Mouse (Mus musculus) layer of hippocampus, adult 2 months (tissue): Measurements from ENCODE around the gene Casz1. TPM values are rescaled to one million over a fixed set of nuclear protein-coding genes. Genes with fewer than 3 reads are reported as not detected.

Experiments
- DNase-seq, 2 experiments: peaks; one replicate each; pipeline ENCODE4 v3.0.0; 2022; ENCODE audit warnings: low spot score in 2 of 2
- H3K27ac ChIP-seq: fragments of 200-600 bp; 2 replicates; pipeline ENCODE4 v1.8.1; 2022
- H3K4me3 ChIP-seq: fragments of 200-600 bp; 2 replicates; pipeline ENCODE4 v1.8.1; 2022; ENCODE audit warnings: mild to moderate bottlenecking
- CTCF ChIP-seq: fragments of 200-600 bp; conservative IDR thresholded peaks from 2 replicates; pipeline ENCODE4 v1.8.1; 2022; ENCODE audit warnings: antibody characterized with exemption, mild to moderate bottlenecking, moderate library complexity
- total RNA-seq, 2 experiments: library from RNA; stranded (reverse); gene quantifications; 2 replicates each; pipeline ENCODE4 v1.2.3; 2021

Gene Casz1
- total RNA-seq, 2 experiments from 2014 or later = 0.34 to 0.56 TPM

GRCm38 (mm10) chr4:148912134-148912533, 107.9 kb downstream of the Casz1 start:
- no peak for TF ChIP-seq CTCF

DNA sequence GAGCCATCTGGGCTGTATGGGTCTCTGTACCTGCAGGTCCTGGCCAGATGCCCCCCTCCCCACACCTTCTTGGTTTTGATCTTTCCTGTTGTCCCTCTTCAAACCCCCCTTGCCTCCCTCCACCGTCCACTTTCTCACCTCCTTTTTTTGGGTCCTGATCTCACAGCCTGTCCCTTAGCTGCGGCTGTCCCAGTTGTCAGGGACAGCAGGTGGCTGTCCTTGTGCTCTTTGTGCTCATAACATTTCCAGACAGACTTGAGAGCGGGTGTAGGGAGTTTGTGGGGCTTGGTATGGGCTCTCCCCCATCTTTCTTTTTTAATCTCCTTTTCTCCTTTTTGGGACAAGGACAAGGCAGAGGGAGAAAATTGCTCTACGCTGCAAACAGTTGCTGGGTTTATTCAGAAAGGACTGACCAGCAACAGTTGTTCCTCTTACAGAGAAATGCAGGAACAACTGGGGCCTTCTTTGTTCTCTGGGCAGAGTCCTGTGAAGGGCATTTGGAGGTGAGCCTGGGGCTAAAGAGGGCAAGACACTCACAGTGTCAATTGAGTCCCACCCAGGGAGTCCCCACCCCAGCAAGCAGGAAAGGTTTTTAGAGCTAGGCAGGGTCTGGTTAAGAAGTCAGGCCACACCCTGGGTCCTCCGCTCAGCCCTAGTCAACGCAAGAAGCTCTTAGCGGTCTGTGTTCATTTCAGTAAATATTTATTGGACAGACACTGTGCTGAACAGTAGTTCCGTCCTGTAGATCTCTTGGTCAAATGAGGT, 108.8 kb downstream of the Casz1 start:
- TF ChIP-seq CTCF = no peak
- Histone ChIP-seq H3K27ac (no peak overlapping the region), H3K4me3 (no peak overlapping the region)
- DNase-seq = no peak

More at GRCm38 (mm10) chr4:148912134-148912533, 107.9 kb downstream of the Casz1 start:
- Histone ChIP-seq H3K4me3 (no peak overlapping the region), H3K27ac (no peak overlapping the region)
- DNase-seq = no peak

DNA sequence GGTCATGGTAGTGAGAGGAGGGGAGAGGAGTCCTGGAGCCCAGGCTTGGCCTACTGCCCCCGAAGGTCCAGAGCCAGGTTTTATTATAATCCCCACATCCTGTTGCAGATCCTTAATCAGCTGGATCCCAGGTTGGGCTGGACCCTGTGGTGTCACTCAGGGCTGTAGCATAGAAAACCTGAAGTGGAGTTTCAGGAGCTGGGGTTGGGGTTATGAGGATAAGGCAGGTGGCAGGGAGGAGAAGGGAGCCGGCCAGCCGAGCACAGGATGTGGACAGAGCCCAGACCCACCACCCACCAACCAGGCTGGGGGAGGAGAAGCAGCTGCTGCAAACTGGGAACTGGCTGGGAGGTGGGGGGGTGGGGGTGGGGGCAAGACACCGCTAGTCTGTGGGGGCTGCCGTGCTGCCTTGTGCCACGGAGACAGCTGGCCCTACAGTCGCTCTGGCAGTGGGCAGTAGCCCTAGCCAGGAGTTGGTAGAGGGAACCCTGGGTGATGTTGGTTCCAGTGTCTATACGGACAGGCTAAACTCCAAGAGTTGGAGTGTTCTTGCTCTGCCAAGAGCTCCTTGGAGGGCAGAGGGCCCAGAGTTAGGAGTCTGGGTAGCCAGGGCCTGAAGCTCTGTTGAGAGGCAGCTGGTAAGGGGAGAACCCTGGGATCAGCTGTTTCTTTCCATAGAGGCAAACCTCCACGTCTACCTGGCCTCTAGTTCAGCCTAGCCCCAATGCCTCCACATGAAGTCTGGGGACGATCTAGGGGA, 110.8 kb downstream of the Casz1 start:
- H3K4me3 ChIP-seq = no peak overlapping the region
- TF ChIP-seq CTCF = no peak
- peak in 1 of 2 experiments; percentile 17 for DNase-seq
- no peak overlapping the region for H3K27ac ChIP-seq

DNA sequence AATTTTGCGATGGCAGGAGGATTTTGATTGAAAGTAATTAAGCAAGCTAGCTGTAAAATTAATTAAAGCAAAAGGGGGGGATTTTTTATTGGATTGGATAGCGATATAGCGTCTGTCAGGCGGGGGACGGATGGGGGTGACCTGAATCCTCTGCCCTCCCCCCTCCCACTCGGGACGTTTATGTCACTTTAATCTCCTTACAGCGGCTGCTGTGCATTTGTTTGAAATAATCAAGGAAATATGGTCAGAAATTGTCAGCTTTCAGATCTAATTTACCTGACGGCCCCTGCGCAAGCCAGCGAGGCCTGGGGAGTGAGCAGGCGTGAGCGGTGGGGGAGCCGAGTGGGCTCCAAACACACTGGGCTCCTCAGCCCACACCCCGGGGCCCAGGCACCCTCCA, 111.6 kb downstream of the Casz1 start:
- Histone ChIP-seq H3K4me3 (no peak overlapping the region), H3K27ac (no peak overlapping the region)
- no peak for DNase-seq
- no peak for TF ChIP-seq CTCF

GRCm38 (mm10) chr4:148918707-148919447, 114.6 kb downstream of the Casz1 start:
- no peak for DNase-seq
- no peak overlapping the region for H3K4me3 ChIP-seq
- TF ChIP-seq CTCF = no peak
- no peak overlapping the region for H3K27ac ChIP-seq

GRCm38 (mm10) chr4:148920610-148921009, 116.4 kb downstream of the Casz1 start:
- TF ChIP-seq CTCF = no peak
- DNase-seq = no peak

DNA sequence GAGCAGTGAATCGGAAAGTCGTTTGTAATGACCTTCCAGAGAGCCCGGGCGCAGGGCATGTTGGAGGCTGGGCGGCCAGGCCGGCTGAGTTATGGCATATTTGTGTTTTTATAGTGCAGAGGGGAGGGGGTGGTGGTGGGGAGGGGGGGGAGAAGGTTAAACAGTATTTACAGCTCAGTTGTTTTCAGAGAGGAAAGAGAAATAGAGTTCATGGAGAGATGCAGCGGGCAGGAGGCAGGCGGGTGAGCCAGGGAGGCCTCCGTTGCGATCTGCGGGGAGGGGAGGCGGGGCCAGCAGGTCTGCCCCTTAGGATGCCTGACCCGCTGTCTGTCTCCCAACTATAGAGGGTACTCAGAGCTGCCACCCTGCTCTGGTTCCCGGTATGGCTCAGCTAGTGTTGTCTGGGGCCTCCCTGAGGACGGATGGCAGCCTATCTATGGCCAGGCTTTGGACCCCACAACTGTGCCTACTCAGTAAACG, 118.0 kb downstream of the Casz1 start:
- TF ChIP-seq CTCF = 0 out of 2 replicates have a peak, but pooled peaks have one; percentile 7
- Histone ChIP-seq H3K4me3 (peak overlapping the region; percentile 37; the same call in 1 of the 2 replicates), H3K27ac (no peak overlapping the region)
- DNase-seq = no peak

More at GRCm38 (mm10) chr4:148920610-148921009, 116.4 kb downstream of the Casz1 start:
- Histone ChIP-seq H3K27ac (no peak overlapping the region), H3K4me3 (no peak overlapping the region)

DNA sequence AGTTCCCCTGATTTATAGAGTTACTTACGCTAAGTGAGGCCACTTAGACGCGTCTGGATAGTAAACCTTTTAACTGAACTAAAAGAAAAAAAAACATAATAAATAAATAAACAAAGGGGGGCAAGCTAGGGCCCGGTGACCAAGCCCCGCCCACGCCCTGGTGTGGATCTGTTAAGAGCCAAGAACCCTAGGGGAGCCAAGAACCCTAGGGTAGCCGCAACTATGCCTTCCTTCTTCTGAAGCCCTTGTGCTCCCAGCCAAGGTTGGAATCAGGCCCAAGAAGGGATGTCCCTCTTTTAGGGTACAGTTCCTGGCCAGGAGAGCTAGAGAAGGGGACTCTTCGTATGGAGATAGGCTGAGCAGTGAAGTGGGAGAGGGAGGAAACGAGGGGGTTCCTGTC, 119.2 kb downstream of the Casz1 start:
- Histone ChIP-seq H3K27ac (no peak overlapping the region), H3K4me3 (no peak overlapping the region)
- no peak for TF ChIP-seq CTCF
- DNase-seq = no peak

DNA sequence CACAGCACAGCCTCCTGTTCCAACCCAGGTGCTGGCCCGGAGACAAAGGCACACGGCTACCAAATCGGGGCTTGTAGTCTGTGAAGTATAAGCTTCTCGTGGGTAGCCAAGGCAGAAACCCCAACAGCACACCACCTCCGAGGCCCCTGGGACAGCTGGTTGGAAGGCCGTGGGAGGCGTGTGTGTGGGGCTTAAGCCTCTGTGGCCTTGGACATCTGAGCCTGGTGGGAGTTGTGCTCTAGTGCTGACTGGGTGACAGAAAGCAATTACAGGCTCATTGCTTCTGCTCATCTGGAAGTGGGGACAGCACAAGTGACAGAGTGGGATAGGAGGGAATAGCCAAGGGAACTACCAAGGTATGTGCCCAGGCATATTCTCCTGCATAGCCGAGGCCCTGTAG, 119.7 kb downstream of the Casz1 start:
- DNase-seq = no peak
- TF ChIP-seq CTCF = no peak
- Histone ChIP-seq H3K27ac (no peak overlapping the region), H3K4me3 (no peak overlapping the region)

DNA sequence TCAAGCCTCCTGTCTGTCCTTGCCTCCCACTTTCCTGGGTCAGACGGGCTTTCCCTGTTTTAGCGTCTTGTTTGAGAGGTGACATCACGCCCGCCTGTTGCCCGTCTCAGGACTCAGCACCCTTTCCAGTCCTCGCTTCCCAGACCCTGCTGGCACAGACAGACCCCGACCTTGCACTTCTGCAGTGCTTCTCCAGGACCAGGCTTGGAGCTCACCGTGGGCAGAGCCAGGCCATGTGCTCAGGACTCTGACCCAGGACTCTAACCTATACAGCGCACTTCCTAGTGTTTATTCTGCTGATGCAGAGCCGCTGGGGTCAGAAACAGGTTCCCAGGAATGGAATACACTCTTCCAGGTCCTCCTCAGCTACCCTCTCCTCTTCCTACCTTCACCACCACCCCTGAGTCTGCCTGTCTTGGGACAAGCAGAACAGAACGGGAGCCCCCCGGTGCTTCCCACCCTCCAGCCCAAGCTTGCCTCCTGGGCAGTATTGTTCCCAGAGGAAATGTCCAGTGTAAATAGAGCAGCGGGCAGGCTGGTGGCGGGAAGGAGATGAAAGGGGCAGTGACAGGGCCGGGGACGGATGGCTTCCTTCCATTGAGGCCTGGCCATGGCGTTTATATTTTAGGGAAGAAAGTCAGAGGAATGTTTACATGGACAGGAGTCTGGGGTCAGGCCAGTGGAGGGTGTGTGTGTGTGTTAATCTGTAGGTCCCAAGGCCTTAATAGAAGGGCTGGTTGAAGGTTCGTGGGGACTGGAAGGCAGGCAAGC, 121.5 kb downstream of the Casz1 start:
- no peak for DNase-seq
- Histone ChIP-seq H3K27ac (no peak overlapping the region), H3K4me3 (no peak overlapping the region)
- TF ChIP-seq CTCF = no peak

GRCm38 (mm10) chr4:148926459-148926858, 122.2 kb downstream of the Casz1 start:
- DNase-seq = no peak
- Histone ChIP-seq H3K27ac (no peak overlapping the region), H3K4me3 (no peak overlapping the region)
- TF ChIP-seq CTCF = no peak

DNA sequence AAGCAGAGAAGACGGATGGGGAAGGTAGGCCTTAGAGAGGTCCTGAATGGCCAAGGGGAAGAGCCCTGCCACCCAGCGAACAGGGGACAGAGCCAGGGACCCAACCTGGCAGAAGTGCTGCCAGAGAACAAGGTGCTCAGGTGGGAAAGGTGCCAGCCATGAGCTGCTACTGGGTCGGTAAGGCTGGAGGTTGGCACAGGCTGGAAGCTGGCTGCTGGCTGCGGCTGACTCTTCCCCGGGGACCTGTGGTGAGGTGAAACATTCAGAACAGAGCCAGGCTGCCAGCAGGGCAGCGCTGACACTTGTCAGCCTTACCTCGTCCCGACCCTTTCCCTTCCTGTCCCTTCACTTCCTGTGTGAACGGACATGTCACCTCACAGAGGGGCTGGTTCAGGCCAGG, 124.1 kb downstream of the Casz1 start:
- TF ChIP-seq CTCF = no peak

DNA sequence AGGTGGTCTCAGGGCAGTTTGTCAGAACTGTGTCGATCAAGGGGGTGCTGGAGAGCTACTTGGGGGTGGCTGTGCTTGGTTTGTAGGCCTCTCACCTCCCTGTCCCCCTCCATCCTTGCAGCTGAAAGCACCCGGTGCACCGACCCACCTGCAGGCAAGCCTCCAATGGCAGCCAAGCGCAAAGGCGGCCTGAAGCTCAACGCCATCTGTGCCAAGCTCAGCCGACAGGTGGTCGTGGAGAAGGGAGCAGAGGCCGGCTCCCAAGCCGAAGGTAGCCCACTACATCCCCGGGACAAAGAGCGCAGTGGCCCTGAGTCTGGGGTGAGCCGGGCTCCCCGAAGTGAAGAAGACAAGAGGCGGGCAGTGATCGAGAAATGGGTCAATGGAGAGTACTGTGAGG, 124.6 kb downstream of the Casz1 start:
- Histone ChIP-seq H3K4me3 (no peak overlapping the region), H3K27ac (no peak overlapping the region)
- no peak for TF ChIP-seq CTCF
- no peak for DNase-seq

More for the DNA sequence above, 124.1 kb downstream of the Casz1 start:
- Histone ChIP-seq H3K4me3 (no peak overlapping the region), H3K27ac (no peak overlapping the region)
- no peak for DNase-seq
